Mouse (Mus musculus) liver, embryonic 14.5 days (tissue): ENCODE measurements around the gene Hist1h2an.
A peak's percentile ranks its signal among the peaks of the same experiment; 100 is the strongest.

Experiments used
- CTCF ChIP-seq: IDR thresholded peaks from 2 replicates; pipeline ENCODE4 v1.5.1; 2016; ENCODE audit warnings: antibody characterized with exemption, low read depth, control low read depth
- EP300 ChIP-seq: IDR thresholded peaks from 2 replicates; pipeline ENCODE4 v1.6.1; 2016; ENCODE audit warnings: antibody characterized with exemption, low read depth

- TF ChIP-seq CTCF (no peak; the same call in 1 of the 2 replicates), EP300 (peak; percentile 81)
Observed at GRCm38 (mm10) chr13:21779767-21780731, 7.0 kb downstream of the Hist1h2an start, which contains the start of gene Hist1h1b.
